Mouse (Mus musculus) heart, postnatal 10 days (tissue): ENCODE results near the gene Ndufaf1. TPM values are rescaled to one million over a fixed set of nuclear protein-coding genes. Genes with fewer than 3 reads are reported as not detected.
"Not testable (repeated sequence)": the region's sequence is repeated elsewhere in the genome, so short reads cannot be mapped to it uniquely, and the experiment has no call there.

ENCODE experiments used
- DNase-seq, 2 experiments: peaks; one replicate each; pipeline ENCODE4 v3.0.0; 2021
- intact Hi-C: fragments of 180-260 bp; cut with DNase I; formaldehyde crosslinking; loops from one replicate; pipeline ENCODE4 v1.15.1; 2025
- total RNA-seq, 2 experiments: library from RNA; stranded (reverse); gene quantifications; 2 replicates each; pipeline ENCODE4 v1.2.3; 2021

Ndufaf1 gene
- total RNA-seq, result 10 to 100 TPM; 56.6 to 57.6 TPM

GRCm38 (mm10) chr2:119662220-119663182 lies at the start of gene Ndufaf1:
Gene Ndufaf1, minus strand, starts transcription at chr2:119662827.
- DNase-seq, result peak; percentile 87 to 93
- intact Hi-C loops, result loop anchor here (5.0 kb wide), 1 partner anchor 115 kb away; the partner anchor contains the start of genes Chp1 and Exd1

- no peak for DNase-seq
- intact Hi-C loops, result no loop called here
Measured at GRCm38 (mm10) chr2:119710011-119710410, 47.4 kb upstream of the Ndufaf1 start.

GRCm38 (mm10) chr2:119707676-119708075 lies 45.0 kb upstream of the Ndufaf1 start:
- intact Hi-C loops, result no loop called here
- no peak for DNase-seq

GRCm38 (mm10) chr2:119703171-119703570 lies 40.5 kb upstream of the Ndufaf1 start:
- no peak for DNase-seq
- intact Hi-C loops, result no loop called here

GRCm38 (mm10) chr2:119699962-119700361 lies 37.3 kb upstream of the Ndufaf1 start:
- intact Hi-C loops, result no loop called here
- DNase-seq, result no peak

GRCm38 (mm10) chr2:119698472-119698871 lies 35.8 kb upstream of the Ndufaf1 start:
- DNase-seq, result no peak
- intact Hi-C loops, result no loop called here

GRCm38 (mm10) chr2:119696111-119696510 lies 33.5 kb upstream of the Ndufaf1 start:
- intact Hi-C loops, result no loop called here
- DNase-seq, result no peak

- no peak for DNase-seq
- intact Hi-C loops, result no loop called here
Measured at GRCm38 (mm10) chr2:119694826-119695225, 32.2 kb upstream of the Ndufaf1 start.

GRCm38 (mm10) chr2:119692003-119692701 lies 29.5 kb upstream of the Ndufaf1 start:
- no peak for DNase-seq
- intact Hi-C loops, result no loop called here

- intact Hi-C loops, result no loop called here
- DNase-seq, result no peak
Measured at GRCm38 (mm10) chr2:119683706-119684105, 21.1 kb upstream of the Ndufaf1 start.

GRCm38 (mm10) chr2:119675831-119676230 lies 13.2 kb upstream of the Ndufaf1 start:
- intact Hi-C loops, result no loop called here
- DNase-seq, result no peak

GRCm38 (mm10) chr2:119675215-119675784 lies 12.7 kb upstream of the Ndufaf1 start:
- intact Hi-C loops, result no loop called here
- DNase-seq, result no peak

- peak; percentile 96 to 97 for DNase-seq
- intact Hi-C loops, result loop anchor here (1.0 kb wide), 1 partner anchor 127 kb away; the partner anchor contains the start of genes Chp1 and Exd1
Measured at GRCm38 (mm10) chr2:119674525-119675214, 12.0 kb upstream of the Ndufaf1 start, which contains the start of gene Rtf1. Gene Rtf1, plus strand, starts transcription at chr2:119675068.

GRCm38 (mm10) chr2:119669010-119669409 lies 6.4 kb upstream of the Ndufaf1 start:
- DNase-seq, result peak in 1 of 2 experiments; percentile 21
- intact Hi-C loops, result no loop called here

- DNase-seq, intact Hi-C loops: not testable (repeated sequence)
Measured at GRCm38 (mm10) chr2:119665744-119666143, 3.1 kb upstream of the Ndufaf1 start.

GRCm38 (mm10) chr2:119644254-119644653 lies 18.4 kb downstream of the Ndufaf1 start:
- DNase-seq, result no peak
- intact Hi-C loops, result no loop called here

GRCm38 (mm10) chr2:119641214-119641912 lies 21.3 kb downstream of the Ndufaf1 start:
- DNase-seq, result no peak

GRCm38 (mm10) chr2:119636781-119637180 lies 25.8 kb downstream of the Ndufaf1 start:
- DNase-seq, result no peak
- intact Hi-C loops, result loop anchor here (5.0 kb wide), 1 partner anchor 94 kb away; no protein-coding TSS in a partner anchor

More at GRCm38 (mm10) chr2:119641214-119641912, 21.3 kb downstream of the Ndufaf1 start:
- intact Hi-C loops, result no loop called here

- intact Hi-C loops, result no loop called here
- no peak for DNase-seq
Measured at GRCm38 (mm10) chr2:119621302-119621701, 41.3 kb downstream of the Ndufaf1 start.
